Mouse (Mus musculus) heart, adult 2 months (tissue): ENCODE results near the gene Ccr1l1.

ENCODE experiments used
- CTCF ChIP-seq: fragments of 200-600 bp; IDR thresholded peaks from 2 replicates; pipeline ENCODE4 v1.8.1; 2022; ENCODE audit warnings: antibody characterized with exemption, mild to moderate bottlenecking, moderate library complexity
- EP300 ChIP-seq: fragments of 200-500 bp; IDR thresholded peaks from 2 replicates; pipeline ENCODE4 v1.6.1; 2011; ENCODE audit warnings: low read depth, low read length, control low read depth; ENCODE audit not compliant: insufficient read depth

DNA sequence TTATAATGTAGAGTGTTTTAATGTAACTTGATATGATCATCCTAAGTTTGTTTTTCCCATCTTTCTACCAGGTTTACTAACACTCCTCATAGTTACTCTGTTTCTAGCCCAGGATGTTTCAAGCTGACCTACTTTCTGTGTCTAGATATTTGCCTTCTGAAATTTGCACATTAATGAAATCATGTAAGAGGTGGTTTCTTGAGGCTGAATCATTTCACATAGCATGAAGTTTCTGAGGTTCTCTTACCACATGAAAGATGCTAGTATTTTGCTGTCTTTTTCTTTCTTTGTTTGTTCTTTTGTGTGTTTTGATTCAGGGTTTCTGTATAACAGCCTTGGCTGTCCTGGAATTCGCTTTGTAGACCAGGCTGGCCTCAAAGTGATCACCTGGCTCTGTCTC lies 18.0 kb downstream of the Ccr1l1 start:
- no peak for TF ChIP-seq CTCF
- no peak for TF ChIP-seq EP300
